Mouse (Mus musculus) lung, postnatal 0 days (tissue): ENCODE data around the gene Sart1.

Experiments
- CTCF ChIP-seq: IDR thresholded peaks from 2 replicates; pipeline ENCODE4 v1.5.1; 2016; ENCODE audit warnings: antibody characterized with exemption, mild to moderate bottlenecking
- EP300 ChIP-seq: IDR thresholded peaks from 2 replicates; pipeline ENCODE4 v1.6.1; 2016; ENCODE audit warnings: antibody characterized with exemption, mild to moderate bottlenecking, control low read depth

- TF ChIP-seq EP300 (no peak), CTCF (no peak)
Observed at GRCm38 (mm10) chr19:5388011-5388441, 477 bp downstream of the Sart1 start.
